Mouse (Mus musculus): ENCODE measurements around the gene Prorsd1. TPM values are rescaled to one million over a fixed set of nuclear protein-coding genes. Genes with fewer than 3 reads are reported as not detected.

The Prorsd1 gene
- polyA plus RNA-seq, 1 experiment, result 6.3 TPM

- 92% methylated on average over 4 of the region's 4 CpGs for WGBS
Measured at GRCm38 (mm10) chr11:29512818-29513535, 1.9 kb downstream of the Prorsd1 start.

GRCm38 (mm10) chr11:29509421-29509820 lies 5.4 kb downstream of the Prorsd1 start:
- TF ChIP-seq CTCF (IDR thresholded peaks at IDR 0.05; ENCODE audit: borderline replicate concordance, insufficient read depth, low read depth, low read length), result no peak
- TF ChIP-seq POLR2A (IDR thresholded peaks at IDR 0.05; ENCODE audit: borderline replicate concordance, insufficient read depth, low read length), result no peak
- H3K27me3 ChIP-seq (ENCODE audit: control insufficient read depth, insufficient read depth, low read length), result no peaks in the 10 kb centered on the region
- 92% methylated on average over 1 of the region's 1 CpGs for WGBS
- no peak overlapping the region for H3K27ac ChIP-seq (ENCODE audit: insufficient read depth, low read length)
- H3K4me1 ChIP-seq (ENCODE audit: control insufficient read depth, insufficient read depth, low read length), result no peaks in the 10 kb centered on the region
- no peak for DNase-seq
- H3K4me3 ChIP-seq (replicated peaks; ENCODE audit: insufficient read depth, low read depth, low read length), result no peak overlapping the region

More at GRCm38 (mm10) chr11:29512818-29513535, 1.9 kb downstream of the Prorsd1 start:
- TF ChIP-seq CTCF (IDR thresholded peaks at IDR 0.05; ENCODE audit: borderline replicate concordance, insufficient read depth, low read depth, low read length) (no peak), POLR2A (IDR thresholded peaks at IDR 0.05; ENCODE audit: borderline replicate concordance, insufficient read depth, low read length) (no peak)
- H3K27ac ChIP-seq (ENCODE audit: insufficient read depth, low read length), result no peak overlapping the region
- no peaks in the 10 kb centered on the region for H3K27me3 ChIP-seq (ENCODE audit: control insufficient read depth, insufficient read depth, low read length)
- H3K4me1 ChIP-seq (ENCODE audit: control insufficient read depth, insufficient read depth, low read length), result no peaks in the 10 kb centered on the region
- no peak for DNase-seq
- H3K4me3 ChIP-seq (replicated peaks; ENCODE audit: insufficient read depth, low read depth, low read length), result no peak overlapping the region

GRCm38 (mm10) chr11:29504899-29505625 lies 9.8 kb downstream of the Prorsd1 start:
- WGBS, result 92% methylated on average over 2 of the region's 2 CpGs
- Histone ChIP-seq H3K27ac (ENCODE audit: insufficient read depth, low read length) (no peak overlapping the region), H3K4me1 (ENCODE audit: control insufficient read depth, insufficient read depth, low read length) (no peaks in the 10 kb centered on the region), H3K27me3 (ENCODE audit: control insufficient read depth, insufficient read depth, low read length) (no peaks in the 10 kb centered on the region), H3K4me3 (replicated peaks; ENCODE audit: insufficient read depth, low read depth, low read length) (no peak overlapping the region)
- TF ChIP-seq POLR2A (IDR thresholded peaks at IDR 0.05; ENCODE audit: borderline replicate concordance, insufficient read depth, low read length) (no peak), CTCF (IDR thresholded peaks at IDR 0.05; ENCODE audit: borderline replicate concordance, insufficient read depth, low read depth, low read length) (no peak)
- no peak for DNase-seq

- Histone ChIP-seq H3K27me3 (ENCODE audit: control insufficient read depth, insufficient read depth, low read length) (no peaks in the 10 kb centered on the region), H3K4me1 (ENCODE audit: control insufficient read depth, insufficient read depth, low read length) (no peaks in the 10 kb centered on the region), H3K27ac (ENCODE audit: insufficient read depth, low read length) (no peak overlapping the region), H3K4me3 (replicated peaks; ENCODE audit: insufficient read depth, low read depth, low read length) (no peak overlapping the region)
- DNase-seq, result no peak
- WGBS, result 91% methylated on average over 10 of the region's 10 CpGs
- TF ChIP-seq POLR2A (IDR thresholded peaks at IDR 0.05; ENCODE audit: borderline replicate concordance, insufficient read depth, low read length) (no peak), CTCF (IDR thresholded peaks at IDR 0.05; ENCODE audit: borderline replicate concordance, insufficient read depth, low read depth, low read length) (no peak)
Measured at GRCm38 (mm10) chr11:29503948-29504893, 10.6 kb downstream of the Prorsd1 start.

GRCm38 (mm10) chr11:29496962-29497361 lies 17.9 kb downstream of the Prorsd1 start:
- H3K4me3 ChIP-seq (replicated peaks; ENCODE audit: insufficient read depth, low read depth, low read length), result no peak overlapping the region
- H3K27me3 ChIP-seq (ENCODE audit: control insufficient read depth, insufficient read depth, low read length), result no peaks in the 10 kb centered on the region
- DNase-seq, result no peak
- WGBS, result 93% methylated on average over 3 of the region's 3 CpGs
- no peak overlapping the region for H3K27ac ChIP-seq (ENCODE audit: insufficient read depth, low read length)
- no peak for TF ChIP-seq POLR2A (IDR thresholded peaks at IDR 0.05; ENCODE audit: borderline replicate concordance, insufficient read depth, low read length)
- no peak for TF ChIP-seq CTCF (IDR thresholded peaks at IDR 0.05; ENCODE audit: borderline replicate concordance, insufficient read depth, low read depth, low read length)
- no peaks in the 10 kb centered on the region for H3K4me1 ChIP-seq (ENCODE audit: control insufficient read depth, insufficient read depth, low read length)

DNA sequence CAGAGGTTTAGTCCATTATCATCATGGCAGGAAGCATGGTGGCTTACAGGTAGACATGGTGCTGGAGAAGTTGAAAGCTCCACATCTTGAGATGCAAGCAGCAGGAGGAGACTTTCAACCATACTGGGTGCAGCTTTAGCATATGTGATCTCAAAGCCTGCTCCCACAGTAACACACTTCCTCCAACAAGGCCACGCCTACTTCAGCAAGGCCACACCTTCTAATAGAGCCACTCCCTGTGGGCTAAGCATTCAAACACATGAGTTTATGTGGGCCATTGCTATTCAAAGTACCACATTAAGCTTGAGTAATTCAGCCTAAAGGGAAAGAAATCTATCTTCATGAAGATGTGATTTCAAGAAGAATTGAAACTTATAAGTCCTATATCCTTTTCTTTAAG lies 21.7 kb downstream of the Prorsd1 start:
- no peak overlapping the region for H3K27ac ChIP-seq (ENCODE audit: insufficient read depth, low read length)
- H3K27me3 ChIP-seq (ENCODE audit: control insufficient read depth, insufficient read depth, low read length), result no peaks in the 10 kb centered on the region
- H3K4me3 ChIP-seq (replicated peaks; ENCODE audit: insufficient read depth, low read depth, low read length), result no peak overlapping the region
- 93% methylated on average over 1 of the region's 1 CpGs for WGBS
- DNase-seq, result no peak
- TF ChIP-seq POLR2A (IDR thresholded peaks at IDR 0.05; ENCODE audit: borderline replicate concordance, insufficient read depth, low read length), result no peak
- no peak for TF ChIP-seq CTCF (IDR thresholded peaks at IDR 0.05; ENCODE audit: borderline replicate concordance, insufficient read depth, low read depth, low read length)
- H3K4me1 ChIP-seq (ENCODE audit: control insufficient read depth, insufficient read depth, low read length), result no peaks in the 10 kb centered on the region

GRCm38 (mm10) chr11:29474676-29475075 lies 40.2 kb downstream of the Prorsd1 start:
- Histone ChIP-seq H3K27ac (ENCODE audit: insufficient read depth, low read length) (no peak overlapping the region), H3K4me1 (ENCODE audit: control insufficient read depth, insufficient read depth, low read length) (no peaks in the 10 kb centered on the region), H3K4me3 (replicated peaks; ENCODE audit: insufficient read depth, low read depth, low read length) (no peak overlapping the region), H3K27me3 (ENCODE audit: control insufficient read depth, insufficient read depth, low read length) (no peaks in the 10 kb centered on the region)
- TF ChIP-seq POLR2A (IDR thresholded peaks at IDR 0.05; ENCODE audit: borderline replicate concordance, insufficient read depth, low read length) (no peak), CTCF (IDR thresholded peaks at IDR 0.05; ENCODE audit: borderline replicate concordance, insufficient read depth, low read depth, low read length) (no peak)
- no peak for DNase-seq

Other genes with a start within 250 kb of the Prorsd1 start
- 13.1 and 14.4 TPM in 2 replicates for gene Ccdc88a, start 141.4 kb downstream of the Prorsd1 start, polyA plus RNA-seq (2012; rRNA removed)
- gene Mtif2, start 11.4 kb upstream of the Prorsd1 start, polyA plus RNA-seq (2012; rRNA removed), result 24.5 and 28.2 TPM in 2 replicates
- 0.07 and 0.25 TPM in 2 replicates for gene Clhc1, start 32.9 kb upstream of the Prorsd1 start, polyA plus RNA-seq (2012; rRNA removed)
- 491 and 545 TPM in 2 replicates for gene Rps27a, start 33.1 kb upstream of the Prorsd1 start, polyA plus RNA-seq (2012; rRNA removed)
- 370 and 418 TPM in 2 replicates for gene Rtn4, start 177.9 kb upstream of the Prorsd1 start, polyA plus RNA-seq (2012; rRNA removed)

Measured in cerebellum, adult 2 months (tissue).